Mouse (Mus musculus) embryonic facial prominence, embryonic 10.5 days (tissue): Measurements from ENCODE around the gene St7. TPM values are rescaled to one million over a fixed set of nuclear protein-coding genes. Genes with fewer than 3 reads are reported as not detected.
A peak's percentile ranks its signal among the peaks of the same experiment; 100 is the strongest.
"Not testable (repeated sequence)": the region's sequence is repeated elsewhere in the genome, so short reads cannot be mapped to it uniquely, and the experiment has no call there.

Experiments used
- DNase-seq: peaks from one replicate; pipeline ENCODE4 v3.0.0-alpha.2; 2017; ENCODE audit warnings: low spot score
- H3K27ac ChIP-seq: fragments of 300-500 bp; sonication (generic); replicated peaks from 2 replicates; pipeline ENCODE4 v1.5.1; 2016; ENCODE audit warnings: mild to moderate bottlenecking
- H3K27me3 ChIP-seq: fragments of 300-500 bp; sonication (generic); replicated peaks from 2 replicates; pipeline ENCODE4 v1.6.1; 2016; ENCODE audit warnings: low read depth, mild to moderate bottlenecking; ENCODE audit not compliant: poor library complexity, severe bottlenecking
- H3K36me3 ChIP-seq: fragments of 300-500 bp; sonication (generic); replicated peaks from 2 replicates; pipeline ENCODE4 v1.6.1; 2016; ENCODE audit warnings: mild to moderate bottlenecking, moderate library complexity
- H3K4me1 ChIP-seq: fragments of 300-500 bp; sonication (generic); 2 replicates; pipeline ENCODE4 v1.6.1; 2016
- H3K4me3 ChIP-seq: fragments of 300-500 bp; sonication (generic); 2 replicates; pipeline ENCODE4 v1.5.1; 2016; ENCODE audit warnings: mild to moderate bottlenecking, moderate library complexity
- H3K9me3 ChIP-seq: fragments of 300-500 bp; sonication (generic); 2 replicates; pipeline ENCODE4 v1.6.1; 2016; ENCODE audit warnings: mild to moderate bottlenecking
- WGBS: fragments of 180-500 bp; shearing (Covaris S2); methylation state at CpG from one replicate; pipeline ENCODE4 v1.1.7; 2016; 5-methylcytosine and 5-hydroxymethylcytosine counted together
- polyA plus RNA-seq: library from polyadenylated mRNA; unstranded; fragments of >200 nt; fragmentation: Nextera tagmentation; extraction: Ambion mirVana; gene quantifications from 2 replicates; pipeline ENCODE4 v1.2.1, GENCODE M21; 2016

The St7 gene
- polyA plus RNA-seq, 1 experiment from 2014 or later: 19.0 TPM

DNA sequence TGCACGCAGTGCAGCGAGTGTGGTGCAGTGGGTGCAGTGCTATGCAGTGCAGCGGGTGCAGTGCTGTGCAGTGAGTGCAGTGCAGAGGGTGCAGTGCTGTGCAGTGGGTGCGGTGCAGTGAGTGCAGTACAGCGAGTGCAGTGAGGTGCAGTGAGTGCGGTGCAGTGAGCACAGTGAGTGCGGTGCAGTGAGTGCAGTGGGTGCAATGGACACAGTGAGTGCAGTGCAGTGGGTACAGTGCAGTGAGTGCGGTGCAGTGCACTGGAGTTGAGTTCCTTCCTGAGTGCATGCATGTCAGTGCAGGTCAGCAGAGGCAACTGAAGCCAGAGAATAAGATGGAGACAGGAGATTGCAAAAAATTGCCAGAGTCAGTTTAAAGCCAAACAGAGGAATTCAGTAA lies 10.9 kb upstream of the St7 start:
- DNase-seq: no peak
- no peak overlapping the region for H3K4me3 ChIP-seq
- no peaks in the 10 kb centered on the region for H3K27me3 ChIP-seq
- no peak overlapping the region for H3K27ac ChIP-seq
- H3K9me3 ChIP-seq: peaks cover 7% of the 10 kb centered on the region
- 0 out of 2 replicates have a peak, but pooled peaks cover 3% of the 10 kb centered on the region for H3K36me3 ChIP-seq
- H3K4me1 ChIP-seq: no peaks in the 10 kb centered on the region
- 96% methylated on average over 8 of the region's 8 CpGs for WGBS

- 85% methylated on average over 5 of the region's 5 CpGs for WGBS
- H3K36me3 ChIP-seq: no peaks in the 10 kb centered on the region
- H3K9me3 ChIP-seq: no peaks in the 10 kb centered on the region
- no peak for DNase-seq
- H3K27me3 ChIP-seq: no peaks in the 10 kb centered on the region
- peaks cover 4% of the 10 kb centered on the region; the same call in 1 of the 2 replicates for H3K4me1 ChIP-seq
- no peak overlapping the region for H3K27ac ChIP-seq
- H3K4me3 ChIP-seq: no peak overlapping the region
Observed at GRCm38 (mm10) chr6:17688676-17689075, 4.1 kb upstream of the St7 start.

GRCm38 (mm10) chr6:17693726-17694549 lies 1.2 kb downstream of the St7 start:
- DNase-seq: peak; percentile 78
- peak overlapping the region; percentile 79 for H3K4me3 ChIP-seq
- under 1% methylated on average over 97 of the region's 97 CpGs for whole genome bisulfite sequencing
- peaks cover 13% of the 10 kb centered on the region; the same call in 1 of the 2 replicates for H3K36me3 ChIP-seq
- peak overlapping the region; percentile 97 for H3K27ac ChIP-seq
- peaks cover 16% of the 10 kb centered on the region for H3K4me1 ChIP-seq
- H3K9me3 ChIP-seq: no peaks in the 10 kb centered on the region
- no peaks in the 10 kb centered on the region for H3K27me3 ChIP-seq

- under 1% methylated on average over 46 of the region's 46 CpGs for WGBS
Observed at GRCm38 (mm10) chr6:17694550-17694951, 1.8 kb downstream of the St7 start.

DNA sequence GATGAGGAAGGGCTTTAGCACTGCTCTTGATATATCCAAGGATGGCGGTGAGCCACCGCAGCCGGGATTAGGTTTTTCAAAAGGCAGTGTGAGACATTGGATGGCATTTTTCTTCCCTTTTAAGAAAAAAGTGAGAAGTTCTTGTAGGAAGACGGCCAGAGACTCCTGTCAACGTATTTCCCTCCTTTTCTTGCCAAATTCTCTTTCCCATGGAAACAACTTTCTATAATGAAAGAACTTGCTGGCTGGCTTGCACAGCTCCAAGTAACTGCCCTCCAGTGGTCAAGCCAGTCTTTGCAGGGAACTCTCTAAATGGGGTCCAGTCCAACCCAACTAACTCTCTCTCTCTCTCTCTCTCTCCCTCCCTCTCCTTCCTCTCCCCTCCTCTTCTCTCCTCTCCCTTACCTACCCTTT lies 3.6 kb downstream of the St7 start:
- Histone ChIP-seq H3K4me3 (no peak overlapping the region), H3K4me1 (peaks cover 21% of the 10 kb centered on the region), H3K9me3 (no peaks in the 10 kb centered on the region), H3K36me3 (peaks cover 13% of the 10 kb centered on the region; the same call in 1 of the 2 replicates), H3K27me3 (no peaks in the 10 kb centered on the region), H3K27ac (no peak overlapping the region)
- DNase-seq: peak; percentile 56
- WGBS: 58% methylated on average over 5 of the region's 5 CpGs

More at GRCm38 (mm10) chr6:17694550-17694951, 1.8 kb downstream of the St7 start:
- Histone ChIP-seq H3K36me3 (peaks cover 13% of the 10 kb centered on the region; the same call in 1 of the 2 replicates), H3K4me3 (peak overlapping the region; percentile 79), H3K27me3 (no peaks in the 10 kb centered on the region), H3K4me1 (peaks cover 16% of the 10 kb centered on the region), H3K27ac (peak overlapping the region; percentile 97), H3K9me3 (no peaks in the 10 kb centered on the region)
- peak; percentile 78 for DNase-seq

DNA sequence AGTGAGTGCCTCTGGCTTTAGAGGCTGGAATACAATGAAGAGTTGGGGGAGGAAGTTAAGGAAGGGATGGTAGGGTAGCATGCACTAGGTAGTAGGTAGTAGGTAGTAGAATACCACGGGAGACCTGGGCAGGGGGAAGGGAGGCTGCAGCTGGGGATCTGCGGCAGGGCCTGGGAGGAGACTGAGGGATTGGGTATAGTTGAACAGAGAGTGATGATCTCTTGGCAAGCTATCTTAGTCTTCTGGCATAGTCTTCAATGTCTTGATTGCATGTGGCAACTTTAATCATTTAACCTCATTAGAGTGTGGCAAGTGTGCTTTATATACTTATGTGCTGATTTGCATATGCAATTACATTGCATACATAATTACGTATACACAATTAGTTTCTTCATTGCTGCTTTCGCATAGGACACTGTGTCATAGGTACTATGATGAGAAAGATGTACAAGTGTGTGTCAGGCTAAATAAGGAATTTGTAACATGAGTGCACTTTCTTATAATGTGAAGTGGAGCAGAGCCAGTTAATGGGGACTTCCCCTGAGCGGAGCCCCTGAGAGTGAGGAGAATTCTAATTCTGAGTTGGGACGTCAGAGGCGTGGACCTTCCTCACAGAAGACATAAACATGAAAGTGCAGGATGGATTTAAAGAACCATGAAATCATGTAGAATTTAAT lies 8.3 kb downstream of the St7 start:
- WGBS: 75% methylated on average over 7 of the region's 7 CpGs
- peaks cover 13% of the 10 kb centered on the region; the same call in 1 of the 2 replicates for H3K36me3 ChIP-seq
- H3K9me3 ChIP-seq: no peaks in the 10 kb centered on the region
- DNase-seq: no peak
- H3K4me3 ChIP-seq: no peak overlapping the region
- H3K27ac ChIP-seq: no peak overlapping the region
- H3K27me3 ChIP-seq: no peaks in the 10 kb centered on the region
- H3K4me1 ChIP-seq: peaks cover 6% of the 10 kb centered on the region; the same call in 1 of the 2 replicates

DNA sequence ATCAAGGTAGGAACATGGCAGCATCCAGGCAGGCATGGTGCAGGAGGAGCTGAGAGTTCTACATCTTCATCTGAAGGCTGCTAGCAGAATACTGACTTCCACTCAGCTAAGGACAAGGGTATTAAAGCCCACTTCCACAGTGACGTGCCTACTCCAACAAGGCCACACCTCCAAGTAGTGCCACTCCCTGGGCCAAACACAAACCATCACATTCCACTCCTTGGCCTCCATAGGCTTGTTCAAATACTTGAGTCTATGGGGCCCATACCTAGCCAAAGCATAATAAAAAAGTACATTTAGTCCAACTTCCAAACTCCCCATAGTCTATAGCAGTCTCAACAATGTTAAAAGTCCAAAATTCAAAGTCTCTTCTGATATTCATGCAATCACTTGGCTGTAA lies 11.3 kb downstream of the St7 start:
- 80% methylated on average over 1 of the region's 1 CpGs for WGBS
- not testable (repeated sequence) for H3K4me1 ChIP-seq

GRCm38 (mm10) chr6:17705973-17706372 lies 13.2 kb downstream of the St7 start:
- WGBS: 88% methylated on average over 3 of the region's 3 CpGs
- no peaks in the 10 kb centered on the region for H3K36me3 ChIP-seq
- H3K4me1 ChIP-seq: 0 out of 2 replicates have a peak, but pooled peaks cover 4% of the 10 kb centered on the region
- no peaks in the 10 kb centered on the region for H3K27me3 ChIP-seq
- H3K4me3 ChIP-seq: no peak overlapping the region
- no peak overlapping the region for H3K27ac ChIP-seq
- no peak for DNase-seq
- no peaks in the 10 kb centered on the region for H3K9me3 ChIP-seq

More for the DNA sequence above, 11.3 kb downstream of the St7 start:
- H3K27me3 ChIP-seq, H3K36me3 ChIP-seq, H3K27ac ChIP-seq, H3K9me3 ChIP-seq, DNase-seq, H3K4me3 ChIP-seq: not testable (repeated sequence)

- H3K9me3 ChIP-seq: no peaks in the 10 kb centered on the region
- no peak for DNase-seq
- WGBS: 92% methylated on average over 7 of the region's 7 CpGs
- no peak overlapping the region for H3K27ac ChIP-seq
- H3K4me1 ChIP-seq: 0 out of 2 replicates have a peak, but pooled peaks cover 3% of the 10 kb centered on the region
- no peak overlapping the region for H3K4me3 ChIP-seq
- no peaks in the 10 kb centered on the region for H3K27me3 ChIP-seq
- no peaks in the 10 kb centered on the region for H3K36me3 ChIP-seq
Observed at GRCm38 (mm10) chr6:17718978-17719377, 26.2 kb downstream of the St7 start.

- no peak overlapping the region for H3K27ac ChIP-seq
- H3K9me3 ChIP-seq: no peaks in the 10 kb centered on the region
- DNase-seq: no peak
- 94% methylated on average over 5 of the region's 5 CpGs for WGBS
- H3K4me3 ChIP-seq: no peak overlapping the region
- H3K36me3 ChIP-seq: no peaks in the 10 kb centered on the region
- 0 out of 2 replicates have a peak, but pooled peaks cover 3% of the 10 kb centered on the region for H3K4me1 ChIP-seq
- no peaks in the 10 kb centered on the region for H3K27me3 ChIP-seq
Observed at GRCm38 (mm10) chr6:17719423-17719822, 26.7 kb downstream of the St7 start.

DNA sequence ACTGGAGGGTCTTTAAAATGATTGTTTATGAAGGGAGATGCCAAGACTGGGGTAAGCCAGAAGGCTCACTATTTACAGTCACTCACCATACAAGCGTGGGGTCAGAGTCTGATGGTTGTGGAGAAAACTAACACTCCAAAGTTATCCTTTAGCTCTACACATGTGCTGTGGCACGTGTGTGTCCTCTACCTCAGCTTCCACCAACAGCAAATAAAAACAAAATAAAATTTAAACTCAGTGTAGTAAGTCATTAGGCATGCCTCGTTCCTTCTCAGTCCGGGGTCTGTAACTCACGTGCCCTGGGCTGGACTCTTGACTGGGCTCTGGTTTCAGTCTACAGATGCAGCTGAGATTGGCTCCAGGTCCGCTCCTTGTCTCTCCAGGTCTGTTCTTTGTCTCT lies 27.3 kb downstream of the St7 start:
- no peak overlapping the region for H3K27ac ChIP-seq
- 69% methylated on average over 6 of the region's 6 CpGs for WGBS
- DNase-seq: no peak
- H3K27me3 ChIP-seq: no peaks in the 10 kb centered on the region
- no peaks in the 10 kb centered on the region for H3K9me3 ChIP-seq
- no peak overlapping the region for H3K4me3 ChIP-seq
- 0 out of 2 replicates have a peak, but pooled peaks cover 3% of the 10 kb centered on the region for H3K4me1 ChIP-seq
- H3K36me3 ChIP-seq: no peaks in the 10 kb centered on the region

DNA sequence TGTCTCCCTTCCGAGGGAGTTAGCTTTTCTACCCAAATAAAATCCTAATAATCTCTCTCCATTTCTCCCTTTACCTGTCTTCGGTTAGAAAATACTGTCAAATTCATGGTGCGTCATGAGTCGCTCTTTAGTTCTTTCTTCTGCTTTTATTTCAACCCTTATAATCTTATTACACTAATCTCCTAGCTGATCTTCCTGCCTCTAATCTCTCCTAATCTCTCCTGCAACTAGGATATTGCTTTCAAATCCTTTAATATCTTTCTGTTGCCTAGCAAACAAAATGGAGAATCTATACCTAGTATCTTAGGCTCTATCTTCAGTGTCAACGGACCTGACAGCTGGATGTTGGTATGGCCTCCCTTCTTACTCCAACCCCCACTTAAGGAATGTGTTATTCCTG lies 29.0 kb downstream of the St7 start:
- no peak overlapping the region for H3K4me3 ChIP-seq
- no peaks in the 10 kb centered on the region for H3K36me3 ChIP-seq
- no peak overlapping the region for H3K27ac ChIP-seq
- no peaks in the 10 kb centered on the region for H3K9me3 ChIP-seq
- no peaks in the 10 kb centered on the region for H3K27me3 ChIP-seq
- H3K4me1 ChIP-seq: 0 out of 2 replicates have a peak, but pooled peaks cover 3% of the 10 kb centered on the region
- 74% methylated on average over 5 of the region's 5 CpGs for WGBS
- no peak for DNase-seq
